Mouse (Mus musculus) C2C12 (cell line): ENCODE measurements at regions not wholly inside any gene's neighbourhood (a gene's known extent, or its start where the extent isn't known, plus 50 kb on each side); places are given as distances from the start of the nearest gene placed in this dataset.

Experiments used
- CEBPB ChIP-seq: IDR thresholded peaks from one replicate; pipeline ENCODE4 v1.6.1; 2011; ENCODE audit warnings: low read depth, mild to moderate bottlenecking, control low read depth, moderate library complexity
- CTCF ChIP-seq: IDR thresholded peaks from one replicate; pipeline ENCODE4 v1.5.1; 2011; ENCODE audit not compliant: control insufficient read depth, insufficient read depth, insufficient read length
- MYOG ChIP-seq: IDR thresholded peaks from one replicate; pipeline ENCODE4 v1.6.1; 2011; ENCODE audit not compliant: control insufficient read depth, insufficient read length; ENCODE audit errors: extremely low read depth

DNA sequence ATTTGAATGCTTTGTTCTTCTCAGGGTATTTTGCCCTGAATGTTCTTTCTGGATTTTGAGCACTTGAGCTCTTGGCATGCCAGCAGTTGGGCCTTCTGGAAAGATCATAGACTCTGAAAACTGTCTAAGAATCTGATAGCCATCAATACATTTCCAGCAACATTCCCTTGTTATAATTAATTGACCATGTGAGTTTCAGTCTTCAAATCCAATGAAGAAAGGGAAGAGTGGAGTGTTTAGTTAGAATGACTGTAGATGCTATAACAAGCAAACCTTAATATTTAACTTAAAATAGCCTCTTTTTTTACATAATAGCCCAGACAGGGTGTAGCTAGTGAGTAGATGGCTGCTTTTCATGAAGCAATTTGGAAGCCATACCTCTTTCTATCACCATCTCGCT is 1268.8 kb upstream of the A1bg start:
- TF ChIP-seq MYOG: no peak
- TF ChIP-seq CTCF: no peak
- TF ChIP-seq CEBPB: no peak
